Mouse (Mus musculus) bone marrow macrophage, adult 2 months (primary cell): Measurements from ENCODE around the gene Tectb.

Source experiments
- CTCF ChIP-seq: IDR thresholded peaks from 2 replicates; pipeline ENCODE4 v1.5.1; 2012; ENCODE audit warnings: low read depth, mild to moderate bottlenecking, low read length, moderate library complexity
- POLR2A ChIP-seq: IDR thresholded peaks from 2 replicates; pipeline ENCODE4 v1.6.1; 2012; ENCODE audit warnings: mild to moderate bottlenecking, low read depth, low read length, borderline replicate concordance

GRCm38 (mm10) chr19:55216876-55217275 is 36.3 kb downstream of the Tectb start:
- no peak for TF ChIP-seq POLR2A
- TF ChIP-seq CTCF = no peak
